Mouse (Mus musculus) lung, postnatal 0 days (tissue): Measurements from ENCODE around the gene Tmem255a. TPM values are rescaled to one million over a fixed set of nuclear protein-coding genes. Genes with fewer than 3 reads are reported as not detected.
A peak's percentile ranks its signal among the peaks of the same experiment; 100 is the strongest.
"Not testable (repeated sequence)": the region's sequence is repeated elsewhere in the genome, so short reads cannot be mapped to it uniquely, and the experiment has no call there.

ENCODE experiments used
- ATAC-seq: fragments of 200-750 bp; cut with Nextera tagmentation; 2 replicates; pipeline ENCODE4 v1.8.0; 2017; ENCODE audit warnings: moderate library complexity
- DNase-seq: peaks from one replicate; pipeline ENCODE4 v3.0.0-alpha.2; 2016; ENCODE audit warnings: low spot score
- H3K27ac ChIP-seq: fragments of 300-500 bp; sonication (generic); 2 replicates; pipeline ENCODE4 v1.5.1; 2014; ENCODE audit warnings: antibody characterized with exemption, mild to moderate bottlenecking, low read length, mixed read lengths
- H3K27me3 ChIP-seq: fragments of 300-500 bp; sonication (generic); replicated peaks from 2 replicates; pipeline ENCODE4 v1.6.1; 2014; ENCODE audit warnings: low read length, mixed read lengths; ENCODE audit not compliant: insufficient read depth
- H3K36me3 ChIP-seq: fragments of 300-500 bp; sonication (generic); 2 replicates; pipeline ENCODE4 v1.6.1; 2014; ENCODE audit warnings: low read length, mixed read lengths; ENCODE audit not compliant: insufficient read depth
- H3K4me1 ChIP-seq: fragments of 300-500 bp; sonication (generic); 2 replicates; pipeline ENCODE4 v1.6.1; 2014; ENCODE audit warnings: antibody characterized with exemption, low read depth, low read length, mixed read lengths; ENCODE audit not compliant: insufficient read depth
- H3K4me2 ChIP-seq: fragments of 300-500 bp; sonication (generic); replicated peaks from 2 replicates; pipeline ENCODE4 v1.6.1; 2014; ENCODE audit warnings: low read depth, mild to moderate bottlenecking, low read length, moderate library complexity, mixed read lengths
- H3K4me3 ChIP-seq: fragments of 300-500 bp; sonication (generic); 2 replicates; pipeline ENCODE4 v1.5.1; 2014; ENCODE audit warnings: low read depth, low read length
- H3K9ac ChIP-seq: fragments of 300-500 bp; sonication (generic); replicated peaks from 2 replicates; pipeline ENCODE4 v1.6.1; 2014; ENCODE audit warnings: low read depth, mild to moderate bottlenecking
- H3K9me3 ChIP-seq: fragments of 300-500 bp; sonication (generic); 2 replicates; pipeline ENCODE4 v1.6.1; 2016; ENCODE audit warnings: low read length, mixed read lengths
- CTCF ChIP-seq: IDR thresholded peaks from 2 replicates; pipeline ENCODE4 v1.5.1; 2016; ENCODE audit warnings: antibody characterized with exemption, mild to moderate bottlenecking
- EP300 ChIP-seq: IDR thresholded peaks from 2 replicates; pipeline ENCODE4 v1.6.1; 2016; ENCODE audit warnings: antibody characterized with exemption, mild to moderate bottlenecking, control low read depth
- WGBS: fragments of 180-500 bp; shearing (Covaris S2); extraction: QIAGEN DNeasy Blood & Tissue Kit; methylation state at CpG from one replicate; pipeline ENCODE4 v1.1.7; 2014; 5-methylcytosine and 5-hydroxymethylcytosine counted together
- microRNA-seq: library from miRNA; unstranded; fragments of <30 nt; microRNA quantifications from one replicate; pipeline ENCODE4, GENCODE M21; 2016
- polyA plus RNA-seq: library from polyadenylated mRNA; unstranded; fragments of >200 nt; fragmentation: Nextera tagmentation; extraction: Ambion mirVana; gene quantifications from 2 replicates; pipeline ENCODE4 v1.2.1, GENCODE M21; 2015

Gene Tmem255a
- polyA plus RNA-seq, 1 experiment from 2014 or later: 7.7 TPM

- H3K9ac ChIP-seq: not testable (repeated sequence)
These were observed 72.3 kb downstream of the Tmem255a start for GRCm38 (mm10) chrX:38179891-38180310.

GRCm38 (mm10) chrX:38166592-38166991, 85.6 kb downstream of the Tmem255a start:
- ATAC-seq: no peak
- TF ChIP-seq EP300: no peak
- TF ChIP-seq CTCF: no peak
- no peak overlapping the region for H3K9ac ChIP-seq
- DNase-seq: no peak
- H3K9me3 ChIP-seq: no peaks in the 10 kb centered on the region
- no peaks in the 10 kb centered on the region for H3K27me3 ChIP-seq
- H3K27ac ChIP-seq: no peak overlapping the region
- H3K4me3 ChIP-seq: no peak overlapping the region
- H3K36me3 ChIP-seq: no peaks in the 10 kb centered on the region
- 74% methylated on average over 4 of the region's 4 CpGs for WGBS
- no peaks in the 10 kb centered on the region for H3K4me1 ChIP-seq
- no peak overlapping the region for H3K4me2 ChIP-seq

More at GRCm38 (mm10) chrX:38179891-38180310, 72.3 kb downstream of the Tmem255a start:
- H3K4me2 ChIP-seq: peak overlapping the region; percentile 32; the same call in 1 of the 2 replicates
- ATAC-seq (peak; percentile 76), DNase-seq (peak; percentile 68)
- H3K36me3 ChIP-seq, H3K27ac ChIP-seq, H3K4me1 ChIP-seq, H3K9me3 ChIP-seq, H3K27me3 ChIP-seq: not testable (repeated sequence)
- WGBS: 22% methylated on average over 19 of the region's 19 CpGs
- peak; percentile 68 for TF ChIP-seq CTCF
- H3K4me3 ChIP-seq: peak overlapping the region; percentile 10; the same call in 1 of the 2 replicates

GRCm38 (mm10) chrX:38166064-38166463, 86.2 kb downstream of the Tmem255a start:
- H3K4me1 ChIP-seq: no peaks in the 10 kb centered on the region
- H3K27me3 ChIP-seq: no peaks in the 10 kb centered on the region
- H3K9me3 ChIP-seq: no peaks in the 10 kb centered on the region
- no peak overlapping the region for H3K27ac ChIP-seq
- WGBS: 71% methylated on average over 9 of the region's 9 CpGs
- no peaks in the 10 kb centered on the region for H3K36me3 ChIP-seq
- DNase-seq (no peak), ATAC-seq (no peak)
- H3K4me2 ChIP-seq: no peak overlapping the region
- TF ChIP-seq CTCF (no peak), EP300 (no peak)
- no peak overlapping the region for H3K4me3 ChIP-seq
- no peak overlapping the region for H3K9ac ChIP-seq

GRCm38 (mm10) chrX:38165315-38165714, 86.9 kb downstream of the Tmem255a start:
- no peaks in the 10 kb centered on the region for H3K4me1 ChIP-seq

GRCm38 (mm10) chrX:38159097-38159496, 93.1 kb downstream of the Tmem255a start:
- H3K9ac ChIP-seq: no peak overlapping the region
- WGBS: 62% methylated on average over 1 of the region's 1 CpGs
- no peak overlapping the region for H3K4me2 ChIP-seq
- H3K27me3 ChIP-seq: no peaks in the 10 kb centered on the region
- DNase-seq (no peak), ATAC-seq (no peak)
- H3K4me1 ChIP-seq: no peaks in the 10 kb centered on the region
- H3K27ac ChIP-seq: no peak overlapping the region
- TF ChIP-seq EP300: no peak
- peak; percentile 44 for TF ChIP-seq CTCF
- no peaks in the 10 kb centered on the region for H3K9me3 ChIP-seq
- no peaks in the 10 kb centered on the region for H3K36me3 ChIP-seq
- H3K4me3 ChIP-seq: no peak overlapping the region

More at GRCm38 (mm10) chrX:38165315-38165714, 86.9 kb downstream of the Tmem255a start:
- ATAC-seq (no peak), DNase-seq (no peak)
- Histone ChIP-seq H3K9me3 (no peaks in the 10 kb centered on the region), H3K9ac (no peak overlapping the region), H3K36me3 (no peaks in the 10 kb centered on the region), H3K27me3 (no peaks in the 10 kb centered on the region), H3K4me3 (no peak overlapping the region), H3K27ac (no peak overlapping the region), H3K4me2 (no peak overlapping the region)
- WGBS: 71% methylated on average over 3 of the region's 3 CpGs
- TF ChIP-seq CTCF (no peak), EP300 (no peak)

Small RNAs within 50 kb of the gene (microRNA-seq; reads per million reads assigned to microRNA genes)
- gene Mir3110: not detected

Other genes starting within 250 kb of the Tmem255a start
- gene Btg1-ps1, start 233.6 kb downstream of the Tmem255a start, polyA plus RNA-seq: not detected in 2 replicates
- gene Btg1-ps2, start 209.3 kb downstream of the Tmem255a start, polyA plus RNA-seq: not detected in 2 replicates
- gene Rhox10, start 186.0 kb downstream of the Tmem255a start, polyA plus RNA-seq: not detected in 2 replicates
- gene Rhox11, start 167.3 kb downstream of the Tmem255a start, polyA plus RNA-seq: not detected in 2 replicates
- gene Rhox12, start 141.5 kb downstream of the Tmem255a start, polyA plus RNA-seq: not detected in 2 replicates
- gene Rhox13, start 131.2 kb downstream of the Tmem255a start, polyA plus RNA-seq: not detected in 2 replicates
- gene Zbtb33, start 62.6 kb downstream of the Tmem255a start, polyA plus RNA-seq: 1.8 and 2.0 TPM in 2 replicates
- gene Atp1b4, start 63.7 kb upstream of the Tmem255a start, polyA plus RNA-seq: 0.04 TPM in 1 of 2 replicates, not detected in the other
- gene Lamp2, start 204.0 kb upstream of the Tmem255a start, polyA plus RNA-seq: 243 and 250 TPM in 2 replicates